Mouse (Mus musculus) G1E (cell line): Measurements from ENCODE around the gene Cyp2d26. TPM values are rescaled to one million over a fixed set of nuclear protein-coding genes. Genes with fewer than 3 reads are reported as not detected.
"Not testable (repeated sequence)": the region's sequence is repeated elsewhere in the genome, so short reads cannot be mapped to it uniquely, and the experiment has no call there.

ENCODE experiments used
- ATAC-seq: 2 replicates; pipeline ENCODE4 v1.8.0; 2016; ENCODE audit warnings: mild to moderate bottlenecking; ENCODE audit not compliant: insufficient number of reproducible peaks, poor library complexity, low FRiP score, severe bottlenecking; ENCODE audit errors: extremely low read depth
- DNase-seq: peaks from one replicate; pipeline ENCODE4 v3.0.0; 2012; ENCODE audit warnings: low spot score
- H3K27me3 ChIP-seq: 2 replicates; pipeline ENCODE4 v1.6.1; 2012; ENCODE audit warnings: mild to moderate bottlenecking, low read length, inconsistent platforms; ENCODE audit not compliant: insufficient read depth
- H3K36me3 ChIP-seq: replicated peaks from 2 replicates; pipeline ENCODE3; 2012; ENCODE audit warnings: mild to moderate bottlenecking, inconsistent platforms
- H3K4me1 ChIP-seq: 2 replicates; pipeline ENCODE4 v1.6.1; 2012; ENCODE audit warnings: low read depth, low read length, inconsistent platforms, mixed read lengths; ENCODE audit not compliant: insufficient read depth
- H3K4me3 ChIP-seq: 2 replicates; pipeline ENCODE4 v1.5.1; 2012; ENCODE audit warnings: low read depth, mild to moderate bottlenecking, inconsistent platforms, low read length, moderate library complexity, mixed read lengths
- H3K9me3 ChIP-seq: replicated peaks from 2 replicates; pipeline ENCODE4 v1.6.1; 2012; ENCODE audit warnings: inconsistent platforms
- CTCF ChIP-seq: IDR thresholded peaks from 2 replicates; pipeline ENCODE4 v1.5.1; 2012; ENCODE audit warnings: low read depth, low read length, inconsistent platforms, mixed read lengths
- GATA1 ChIP-seq: IDR thresholded peaks from 2 replicates; pipeline ENCODE4 v1.6.1; 2012; ENCODE audit warnings: borderline replicate concordance, low read length, inconsistent platforms, mixed read lengths
- GATA2 ChIP-seq: IDR thresholded peaks from 2 replicates; pipeline ENCODE4 v1.6.1; 2012; ENCODE audit warnings: low read depth, low read length, inconsistent platforms, borderline replicate concordance
- POLR2AphosphoS5 ChIP-seq: IDR thresholded peaks from 2 replicates; pipeline ENCODE4 v1.6.1; 2012; ENCODE audit warnings: low read depth, low read length, inconsistent platforms; ENCODE audit not compliant: insufficient replicate concordance
- TAL1 ChIP-seq: conservative IDR thresholded peaks from 2 replicates; pipeline ENCODE4 v1.6.1; 2012; ENCODE audit warnings: low read depth, low read length, inconsistent platforms, mixed read lengths
- polyA plus RNA-seq: library from polyadenylated mRNA; stranded (reverse); fragments of >175 nt; gene quantifications from 2 replicates; pipeline ENCODE4 v1.2.3, GENCODE M21; 2012
- total RNA-seq, 2 experiments: library from RNA; stranded (forward) in 1 of 2; stranded (reverse) in 1 of 2; fragments of 200-1000 nt in 1 of 2; fragments of >200 nt in 1 of 2; fragmentation: Nextera tagmentation in 1 of 2; gene quantifications; 2 replicates each; pipeline ENCODE4 v1.2.3; 2014 to 2017

The Cyp2d26 gene
- total and polyA plus RNA-seq, 3 experiments, result 0.33 TPM; not detected in 2

- TF ChIP-seq POLR2AphosphoS5 (no peak), GATA2 (no peak), GATA1 (no peak), CTCF (no peak), TAL1 (no peak)
- no peak overlapping the region for H3K4me3 ChIP-seq
- H3K36me3 ChIP-seq, result no peaks in the 10 kb centered on the region
- no peak for ATAC-seq
- DNase-seq, result no peak
- no peaks in the 10 kb centered on the region for H3K9me3 ChIP-seq
- peaks cover 12% of the 10 kb centered on the region for H3K27me3 ChIP-seq
- no peaks in the 10 kb centered on the region for H3K4me1 ChIP-seq
These were observed 10.3 kb downstream of the Cyp2d26 start for GRCm38 (mm10) chr15:82783800-82784199.

GRCm38 (mm10) chr15:82777856-82778255 lies 16.2 kb downstream of the Cyp2d26 start:
- H3K27me3 ChIP-seq, result peaks cover 11% of the 10 kb centered on the region
- H3K36me3 ChIP-seq, DNase-seq, ATAC-seq, H3K4me1 ChIP-seq, H3K9me3 ChIP-seq, H3K4me3 ChIP-seq: not testable (repeated sequence)

- Histone ChIP-seq H3K36me3 (no peaks in the 10 kb centered on the region), H3K27me3 (0 out of 2 replicates have a peak, but pooled peaks cover 3% of the 10 kb centered on the region), H3K4me1 (no peaks in the 10 kb centered on the region), H3K9me3 (no peaks in the 10 kb centered on the region), H3K4me3 (no peak overlapping the region)
- no peak for ATAC-seq
- TF ChIP-seq POLR2AphosphoS5, result no peak
- no peak for TF ChIP-seq CTCF
- TF ChIP-seq TAL1, result no peak
- no peak for TF ChIP-seq GATA1
- TF ChIP-seq GATA2, result no peak
- DNase-seq, result no peak
These were observed 28.2 kb downstream of the Cyp2d26 start for GRCm38 (mm10) chr15:82765943-82766342.

GRCm38 (mm10) chr15:82764881-82765280 lies 29.2 kb downstream of the Cyp2d26 start:
- TF ChIP-seq GATA2 (no peak), TAL1 (no peak), POLR2AphosphoS5 (no peak), GATA1 (no peak), CTCF (no peak)
- DNase-seq (no peak), ATAC-seq (no peak)
- Histone ChIP-seq H3K9me3 (no peaks in the 10 kb centered on the region), H3K36me3 (no peaks in the 10 kb centered on the region), H3K27me3 (0 out of 2 replicates have a peak, but pooled peaks cover 3% of the 10 kb centered on the region), H3K4me3 (no peak overlapping the region), H3K4me1 (no peaks in the 10 kb centered on the region)

GRCm38 (mm10) chr15:82763631-82764420 lies 30.3 kb downstream of the Cyp2d26 start, which contains the start of gene Cyp2d40:
TSS of gene Cyp2d40 (minus strand) at chr15:82764183.
- DNase-seq (no peak), ATAC-seq (no peak)
- TF ChIP-seq TAL1 (no peak), POLR2AphosphoS5 (no peak), GATA1 (no peak), CTCF (no peak), GATA2 (no peak)
- no peaks in the 10 kb centered on the region for H3K4me1 ChIP-seq
- H3K36me3 ChIP-seq, result no peaks in the 10 kb centered on the region
- H3K27me3 ChIP-seq, result 0 out of 2 replicates have a peak, but pooled peaks cover 3% of the 10 kb centered on the region
- H3K9me3 ChIP-seq, result no peaks in the 10 kb centered on the region
- no peak within 1 kb of the TSS for H3K4me3 ChIP-seq

- TF ChIP-seq TAL1 (no peak), POLR2AphosphoS5 (no peak), GATA2 (no peak), CTCF (no peak), GATA1 (no peak)
- H3K4me3 ChIP-seq, result no peak overlapping the region
These were observed 46.0 kb downstream of the Cyp2d26 start for GRCm38 (mm10) chr15:82748141-82748540.

More at GRCm38 (mm10) chr15:82748141-82748540, 46.0 kb downstream of the Cyp2d26 start:
- DNase-seq, result no peak
- no peak for ATAC-seq
- no peaks in the 10 kb centered on the region for H3K27me3 ChIP-seq
- no peaks in the 10 kb centered on the region for H3K36me3 ChIP-seq
- H3K9me3 ChIP-seq, result no peaks in the 10 kb centered on the region
- H3K4me1 ChIP-seq, result no peaks in the 10 kb centered on the region
